Mouse (Mus musculus) myocyte (in vitro differentiated cells): ENCODE data around the gene Ubash3b.

Source experiments
- CEBPB ChIP-seq: IDR thresholded peaks from 2 replicates; pipeline ENCODE4 v1.6.1; 2011; ENCODE audit warnings: mild to moderate bottlenecking, moderate library complexity; ENCODE audit not compliant: poor library complexity, insufficient read depth, severe bottlenecking
- E2F4 ChIP-seq: IDR thresholded peaks from one replicate; pipeline ENCODE4 v1.6.1; 2011; ENCODE audit warnings: mild to moderate bottlenecking, control low read depth, moderate library complexity; ENCODE audit not compliant: insufficient read depth
- MYOG ChIP-seq, 3 experiments: IDR thresholded peaks; one replicate each; pipeline ENCODE4 v1.6.1; 2011; ENCODE audit warnings: control low read depth in 2 of 3, low read depth in 2 of 3, mild to moderate bottlenecking in 2 of 3; ENCODE audit not compliant: insufficient read length in 2 of 3, control insufficient read depth in 1 of 3, insufficient read depth in 1 of 3
- POLR2A ChIP-seq: IDR thresholded peaks from one replicate; pipeline ENCODE4 v1.6.1; 2011; ENCODE audit warnings: low read depth, mild to moderate bottlenecking, control low read depth, moderate library complexity; ENCODE audit not compliant: insufficient read length
- POLR2AphosphoS2 ChIP-seq: IDR thresholded peaks from one replicate; pipeline ENCODE4 v1.6.1; 2011; ENCODE audit warnings: low read depth, control low read depth; ENCODE audit not compliant: insufficient read length
- SRF ChIP-seq: IDR thresholded peaks from one replicate; pipeline ENCODE4 v1.6.1; 2011; ENCODE audit warnings: low read depth; ENCODE audit not compliant: control insufficient read depth, insufficient read length
- TCF12 ChIP-seq: IDR thresholded peaks from one replicate; pipeline ENCODE4 v1.6.1; 2011; ENCODE audit warnings: mild to moderate bottlenecking, control low read depth; ENCODE audit not compliant: poor library complexity, insufficient read depth, severe bottlenecking

- TF ChIP-seq CEBPB (no peak), MYOG (IDR thresholded peaks at IDR 0.05; ENCODE audit: control insufficient read depth in 1 of 3, insufficient read depth in 1 of 3, insufficient read length in 2 of 3, low read depth in 2 of 3) (no peak), POLR2A (no peak), SRF (no peak), TCF12 (no peak), E2F4 (no peak), POLR2AphosphoS2 (no peak)
These were observed 167.4 kb downstream of the Ubash3b start for GRCm38 (mm10) chr9:40994075-40994474.
